Mouse (Mus musculus) right cerebral cortex, postnatal 10 days (tissue): ENCODE measurements around the gene Atp1b2.
A peak's percentile ranks its signal among the peaks of the same experiment; 100 is the strongest.

ENCODE experiments used
- DNase-seq, 2 experiments: peaks; one replicate each; pipeline ENCODE4 v3.0.0; 2021; ENCODE audit warnings: low spot score in 2 of 2

Gene Atp1b2

GRCm38 (mm10) chr11:69608525-69608924, 2.8 kb upstream of the Atp1b2 start:
- DNase-seq = no peak

DNA sequence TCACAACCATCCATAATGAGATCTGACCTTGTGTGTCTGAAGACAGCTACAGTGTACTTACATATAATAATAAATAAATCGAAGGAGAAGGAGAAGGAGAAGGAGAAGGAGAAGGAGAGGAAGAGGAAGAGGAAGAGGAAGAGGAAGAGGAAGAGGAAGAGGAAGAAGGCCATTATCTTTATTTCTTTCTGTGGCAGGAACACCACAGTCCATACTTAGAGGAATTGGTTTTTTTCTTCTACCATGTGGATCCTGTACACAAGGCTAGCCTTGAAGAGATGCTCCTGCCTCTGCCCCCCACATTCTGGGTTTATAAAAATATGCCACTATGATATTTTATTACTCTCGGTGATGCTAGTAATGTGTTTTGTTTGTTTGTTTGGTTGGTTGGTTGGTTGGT, 1.1 kb upstream of the Atp1b2 start:
- DNase-seq = no peak

DNA sequence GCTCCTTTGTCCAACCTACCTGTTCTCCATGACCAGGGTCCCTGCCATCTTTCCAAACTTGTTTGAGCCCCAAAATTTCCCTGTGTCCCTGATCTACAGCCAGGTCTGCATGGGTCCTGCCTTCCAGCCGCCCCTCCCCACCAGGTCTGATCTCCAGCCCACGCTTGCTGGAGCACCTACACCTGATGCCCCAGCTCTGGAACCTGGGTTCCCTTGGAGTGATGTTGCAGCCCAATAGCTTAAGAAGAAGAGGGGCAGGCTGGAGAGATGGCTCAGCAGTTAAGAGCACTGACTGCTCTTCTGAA, 701 bp upstream of the Atp1b2 start:
- DNase-seq = no peak

- peak; percentile 67 to 68 for DNase-seq
Observed at GRCm38 (mm10) chr11:69604795-69605664, 712 bp downstream of the Atp1b2 start.

GRCm38 (mm10) chr11:69604347-69604746, 1.4 kb downstream of the Atp1b2 start:
- DNase-seq = no peak

GRCm38 (mm10) chr11:69603516-69603915, 2.2 kb downstream of the Atp1b2 start:
- no peak for DNase-seq

DNA sequence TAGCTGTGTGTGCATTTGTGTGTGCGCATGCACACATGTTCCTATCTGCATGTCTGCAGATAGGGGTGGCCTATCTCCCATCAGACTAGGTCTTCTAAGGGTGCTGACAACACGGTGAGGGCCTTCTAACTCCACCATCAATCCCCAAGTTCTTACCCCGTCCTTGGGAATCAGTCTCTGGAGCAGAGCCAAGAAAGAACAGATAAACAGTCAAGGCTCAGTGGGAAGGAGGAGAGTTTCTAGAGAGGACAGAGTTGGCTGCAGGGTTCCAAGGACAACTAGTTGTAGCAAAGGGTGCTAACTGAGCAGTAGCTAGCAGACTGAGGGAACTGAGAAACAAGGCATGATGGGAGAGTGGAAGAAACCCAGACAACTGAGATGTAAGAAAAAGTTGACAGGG, 4.0 kb downstream of the Atp1b2 start:
- DNase-seq = no peak

- DNase-seq = peak; percentile 89 to 90
Observed at GRCm38 (mm10) chr11:69600098-69600497, 5.6 kb downstream of the Atp1b2 start.

DNA sequence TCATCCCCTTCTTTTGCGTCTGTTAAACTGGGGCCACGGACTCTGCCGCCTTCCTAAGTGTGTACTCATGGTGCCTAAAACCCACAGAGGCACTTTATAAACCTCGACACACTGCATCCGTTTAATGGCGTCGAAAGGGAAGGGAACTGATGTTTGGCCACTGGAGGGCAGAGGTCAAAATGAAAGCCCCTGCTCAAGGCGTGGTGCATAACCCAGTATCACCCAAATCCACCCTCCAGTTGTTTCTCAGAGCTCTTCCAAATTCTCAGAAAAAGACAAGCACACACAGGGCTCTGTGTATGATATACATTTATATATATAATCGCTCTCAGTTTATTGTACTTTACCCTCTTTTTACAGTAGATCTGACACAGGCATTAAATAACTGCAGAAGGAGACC, 6.3 kb downstream of the Atp1b2 start:
- no peak for DNase-seq

GRCm38 (mm10) chr11:69594853-69595252, 10.9 kb downstream of the Atp1b2 start:
- DNase-seq = no peak

GRCm38 (mm10) chr11:69592799-69593198, 12.9 kb downstream of the Atp1b2 start:
- DNase-seq = no peak

DNA sequence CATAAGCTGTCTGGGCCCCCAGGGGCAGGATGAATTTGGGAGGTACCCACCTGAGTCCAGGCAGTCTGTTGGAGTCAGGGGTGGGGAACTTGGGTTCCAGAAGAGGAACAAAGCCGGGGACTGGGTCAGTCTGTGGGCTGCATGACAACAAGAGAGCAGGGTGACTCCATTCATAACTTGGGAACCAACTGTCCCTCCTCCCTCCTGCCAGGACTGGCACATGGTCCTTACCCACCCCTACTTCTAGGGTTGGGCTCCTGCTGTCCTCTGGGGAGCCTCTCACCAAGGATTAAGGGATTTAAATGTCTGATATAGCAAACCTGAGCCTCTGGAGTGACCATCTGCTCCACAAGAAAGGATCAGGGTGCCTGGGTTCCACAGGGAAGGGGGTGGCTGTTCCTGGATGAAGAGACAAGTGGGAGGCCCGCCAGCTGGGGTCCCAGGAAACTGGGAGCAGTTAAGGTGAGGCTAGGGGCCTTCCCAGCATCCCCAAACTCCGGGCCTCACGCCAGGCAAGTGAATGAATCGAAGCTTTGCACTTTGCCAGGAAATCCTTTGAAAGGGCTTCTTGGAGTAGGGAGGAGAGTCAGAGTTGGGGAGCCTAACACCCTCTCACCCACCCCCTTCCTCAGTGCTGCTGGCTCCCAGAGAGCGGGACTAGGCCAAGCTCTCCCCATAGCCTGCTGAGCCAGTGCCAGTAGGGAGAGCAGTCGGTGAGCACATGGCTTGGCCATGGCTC, 13.7 kb downstream of the Atp1b2 start:
- DNase-seq = peak; percentile 91 to 92

DNA sequence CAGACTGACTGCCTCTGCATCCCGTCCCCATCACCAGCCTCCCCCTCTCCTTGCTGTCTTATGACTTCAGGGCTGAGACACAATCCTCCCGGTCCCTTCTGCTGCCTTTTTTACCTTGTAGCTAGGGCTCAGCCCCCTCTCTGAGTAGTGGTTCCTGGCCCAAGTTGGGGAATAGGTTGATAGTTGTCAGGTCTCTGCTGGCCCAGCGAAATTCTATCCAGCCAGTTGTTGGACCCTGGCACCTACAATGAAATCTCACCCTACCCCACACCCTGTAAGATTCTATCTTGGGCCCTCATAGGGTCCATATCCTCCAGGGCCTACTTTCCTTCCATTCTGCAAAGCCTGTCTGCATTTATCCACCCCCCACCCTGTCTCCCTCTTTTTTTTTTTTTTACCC, 14.3 kb downstream of the Atp1b2 start:
- DNase-seq = no peak

DNA sequence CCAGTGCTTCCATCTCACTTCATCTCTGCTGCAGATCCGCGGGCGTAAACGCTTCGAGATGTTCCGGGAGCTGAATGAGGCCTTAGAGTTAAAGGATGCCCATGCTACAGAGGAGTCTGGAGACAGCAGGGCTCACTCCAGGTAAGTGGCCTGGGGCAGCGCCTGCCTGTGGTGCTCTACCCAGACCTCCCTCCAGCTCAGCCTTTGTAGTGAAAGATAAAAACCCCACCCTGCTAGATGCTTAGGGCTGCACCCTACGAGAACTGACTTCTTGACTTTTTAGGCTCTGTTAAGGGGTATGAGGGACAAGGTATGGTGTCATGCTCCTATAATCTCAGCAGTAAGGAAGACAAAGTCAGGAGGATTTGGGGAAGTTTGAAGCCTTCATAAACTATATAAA, 15.1 kb downstream of the Atp1b2 start:
- no peak for DNase-seq

- no peak for DNase-seq
Observed at GRCm38 (mm10) chr11:69589207-69589834, 16.4 kb downstream of the Atp1b2 start.

DNA sequence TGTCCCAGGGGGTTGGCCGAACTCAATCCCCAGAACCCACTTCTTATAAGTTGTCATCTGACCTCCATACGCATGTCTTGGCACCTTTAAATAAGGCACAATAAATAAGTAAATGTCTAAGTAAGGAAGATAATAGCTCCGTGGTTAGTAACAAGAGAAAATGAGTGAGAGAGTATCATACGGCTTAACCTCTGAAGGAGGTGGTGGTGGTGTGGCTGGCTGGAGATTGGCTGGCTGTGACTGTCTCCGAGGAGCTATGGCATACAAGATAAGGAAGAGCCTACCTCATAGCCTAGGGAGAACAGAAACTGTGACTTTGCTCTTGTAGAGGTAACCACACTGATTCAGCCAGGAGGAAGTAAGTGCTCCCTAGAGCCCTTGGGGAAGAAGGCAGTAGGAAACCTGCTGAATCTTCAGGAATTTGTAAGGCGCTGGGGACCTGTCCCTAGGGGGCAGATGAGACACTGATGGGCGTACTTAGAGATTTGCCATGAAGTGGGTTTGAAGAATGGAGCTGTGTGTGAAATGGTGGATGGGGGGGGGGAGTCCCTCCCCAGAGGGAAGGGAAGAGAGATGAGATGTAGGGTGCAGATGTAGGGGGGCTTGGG, 19.9 kb downstream of the Atp1b2 start:
- no peak for DNase-seq

DNA sequence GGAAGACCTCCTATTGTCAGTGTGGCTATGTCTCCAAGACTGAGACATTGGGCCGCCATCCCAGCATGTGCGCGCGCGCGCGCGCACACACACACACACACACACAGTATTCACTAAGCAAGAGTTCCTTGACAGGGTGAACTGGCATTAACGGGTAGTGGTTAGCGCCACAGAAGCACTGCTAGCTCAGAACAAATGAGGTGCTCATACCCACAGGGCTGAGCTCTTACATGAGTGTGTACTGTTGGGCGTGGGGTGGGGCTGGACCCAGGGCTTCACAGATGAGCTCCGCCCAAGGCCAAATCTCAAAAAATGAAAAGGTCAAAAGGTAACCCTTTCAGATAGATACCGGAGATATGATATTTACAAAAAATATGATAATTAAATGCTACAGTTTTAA, 20.8 kb downstream of the Atp1b2 start:
- DNase-seq = no peak

GRCm38 (mm10) chr11:69584008-69584407, 21.7 kb downstream of the Atp1b2 start:
- no peak for DNase-seq

DNA sequence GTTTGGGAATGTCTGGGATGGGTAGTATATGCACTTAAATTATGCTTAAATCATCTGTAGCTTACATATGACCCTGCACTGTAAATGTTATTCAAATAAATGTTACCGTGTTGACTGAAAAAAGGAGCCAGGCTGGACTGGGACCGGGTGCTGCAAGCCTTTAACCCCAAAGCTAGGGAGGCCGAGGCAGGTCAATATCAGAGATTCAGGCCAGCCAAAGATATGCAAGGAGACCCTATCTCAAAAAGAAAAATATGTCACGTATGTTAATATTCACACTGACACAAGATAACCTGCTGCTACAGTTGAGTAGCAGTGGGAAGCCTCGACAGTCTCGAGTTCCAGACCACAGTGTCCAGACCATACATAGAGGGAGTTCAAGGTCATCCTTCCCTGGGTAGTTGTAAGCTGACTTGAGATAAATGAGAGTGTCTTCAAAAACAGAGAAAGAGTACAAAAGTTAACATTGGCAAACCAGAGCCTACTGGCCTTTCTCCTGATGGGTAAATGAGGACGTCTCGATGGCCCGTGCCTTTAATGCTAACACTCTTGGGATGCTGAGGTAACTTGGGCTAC, 23.4 kb downstream of the Atp1b2 start:
- no peak for DNase-seq

DNA sequence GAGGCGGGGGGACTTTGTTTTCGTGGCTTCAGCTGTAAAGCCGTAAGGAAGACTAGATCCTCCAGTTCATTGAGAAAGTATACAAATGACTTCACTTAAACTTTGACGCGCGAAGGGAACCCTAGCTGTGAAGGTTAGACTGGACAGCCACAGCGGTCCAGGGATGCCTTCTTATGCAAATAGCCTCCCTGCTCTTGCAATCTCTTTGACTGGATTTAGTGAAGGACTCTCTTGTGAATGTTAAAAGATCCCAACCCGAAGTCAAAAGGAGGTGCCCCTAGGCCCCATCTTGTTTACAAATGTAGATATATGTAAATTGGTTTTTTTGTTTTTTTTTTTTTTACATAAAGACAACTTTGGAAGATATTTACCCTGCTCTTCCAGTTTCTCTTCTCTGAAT, 23.9 kb downstream of the Atp1b2 start:
- no peak for DNase-seq

DNA sequence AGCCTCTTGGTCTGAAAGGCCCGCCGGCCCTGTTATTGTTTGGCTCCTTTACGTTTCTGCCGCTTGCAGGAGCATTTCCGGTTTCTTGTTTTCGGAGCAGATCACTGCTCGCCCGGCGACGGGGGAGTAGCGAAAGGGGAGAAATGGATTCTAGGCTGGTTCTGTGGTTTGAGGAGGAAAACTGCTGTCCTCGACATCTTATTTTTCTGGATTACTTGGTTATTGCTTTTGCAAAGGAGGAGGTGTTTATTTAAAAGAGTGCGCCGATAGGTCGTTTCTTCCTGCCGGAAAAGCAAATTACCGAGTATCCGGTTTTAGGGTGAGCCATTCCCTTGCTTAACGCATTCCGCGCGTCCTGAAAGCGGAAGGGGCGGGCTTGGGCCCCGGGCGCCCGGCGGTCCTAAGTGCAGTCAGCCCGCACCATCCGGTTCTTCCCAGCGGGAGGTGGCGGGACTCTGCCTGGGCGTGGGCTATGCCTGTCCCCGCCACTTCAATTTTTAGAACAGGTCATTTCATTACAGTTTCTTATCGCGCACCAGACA, 24.5 kb downstream of the Atp1b2 start:
- peak; percentile 94 for DNase-seq
